Mouse (Mus musculus) ovary, postnatal 14 days (tissue): ENCODE measurements around the gene Ahnak.
"Not testable (repeated sequence)": the region's sequence is repeated elsewhere in the genome, so short reads cannot be mapped to it uniquely, and the experiment has no call there.

Experiments used
- DNase-seq: peaks from one replicate; pipeline ENCODE4 v3.0.0; 2022; ENCODE audit warnings: low spot score

Gene Ahnak

DNA sequence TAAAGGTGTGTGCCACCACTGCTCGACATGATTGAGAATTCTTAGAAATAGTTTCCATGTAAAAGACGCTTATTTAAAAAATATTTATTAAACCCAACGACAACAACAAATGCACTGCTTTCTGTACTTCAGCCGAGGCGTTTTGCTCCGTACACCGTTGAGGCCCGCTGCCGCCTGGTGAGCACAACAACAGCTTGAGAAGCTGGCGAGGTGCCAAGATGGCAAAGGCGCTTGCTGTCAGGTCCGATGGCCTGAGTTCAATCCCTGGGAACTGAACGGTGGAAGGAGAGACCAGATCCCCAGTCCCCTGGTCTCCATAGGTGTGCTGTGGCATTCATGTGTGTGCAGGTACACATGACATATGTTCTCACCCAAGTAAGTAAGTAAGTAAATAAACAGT, 108.4 kb downstream of the Ahnak start:
- no peak for DNase-seq

DNA sequence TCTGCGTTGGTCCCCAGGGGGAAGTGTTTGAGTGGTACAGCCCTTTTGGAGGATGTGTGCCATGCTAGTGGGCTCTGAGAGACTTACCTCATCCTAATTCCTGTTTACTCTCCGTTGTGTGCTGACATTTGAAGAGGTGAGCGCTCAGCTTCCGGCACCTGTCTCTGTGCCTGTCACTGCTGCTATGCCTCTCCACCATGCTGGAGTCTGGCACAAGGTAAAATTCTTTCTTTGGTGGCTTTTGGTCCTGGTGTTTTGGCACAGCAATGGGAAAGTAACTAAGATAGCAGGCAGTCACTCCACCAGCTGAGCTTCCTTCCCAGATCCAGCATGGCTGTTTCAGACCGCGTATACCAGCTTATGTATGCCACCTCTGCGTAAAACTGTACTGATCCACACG, 110.7 kb downstream of the Ahnak start:
- no peak for DNase-seq

- DNase-seq = no peak
Observed at GRCm38 (mm10) chr19:9100297-9101061, 111.4 kb downstream of the Ahnak start.

DNA sequence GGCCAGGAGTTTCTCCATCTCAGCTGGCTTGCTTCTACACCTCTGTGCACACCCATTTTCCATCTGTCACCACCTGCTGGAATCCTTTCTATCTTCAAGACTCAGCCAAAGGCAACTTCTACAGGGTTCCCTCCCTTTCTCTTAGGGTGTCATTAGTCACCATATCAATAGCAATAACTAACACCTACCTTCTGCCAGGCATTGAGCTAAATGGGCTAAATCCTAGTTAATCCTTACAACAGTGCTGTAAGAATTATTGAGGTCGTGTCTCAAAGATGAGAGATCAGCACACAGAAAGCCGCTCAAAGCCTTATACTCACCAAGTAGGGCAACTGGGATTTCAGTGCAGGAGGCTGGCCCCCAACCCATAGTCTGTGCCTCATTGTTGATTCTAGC, 112.0 kb downstream of the Ahnak start:
- no peak for DNase-seq

DNA sequence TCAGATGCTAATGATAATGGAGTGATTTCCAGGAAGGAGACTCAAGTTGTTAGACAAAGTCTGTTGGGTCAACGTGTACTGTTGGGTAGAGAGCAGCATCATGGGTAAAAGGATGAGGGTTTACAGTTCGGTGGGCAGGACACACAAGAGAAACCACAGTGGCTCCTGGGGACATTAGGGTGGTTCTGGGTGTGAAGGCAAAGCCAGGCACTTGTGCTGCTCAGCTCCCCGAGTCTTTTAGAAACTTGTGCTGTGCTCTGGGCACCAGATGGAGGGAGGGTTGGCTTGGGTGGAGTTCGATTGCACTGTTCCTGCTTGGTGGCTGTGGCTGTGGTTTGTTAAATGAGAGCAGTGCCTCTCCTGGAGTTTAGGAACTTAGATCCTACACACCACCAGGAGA, 114.9 kb downstream of the Ahnak start:
- no peak for DNase-seq

DNA sequence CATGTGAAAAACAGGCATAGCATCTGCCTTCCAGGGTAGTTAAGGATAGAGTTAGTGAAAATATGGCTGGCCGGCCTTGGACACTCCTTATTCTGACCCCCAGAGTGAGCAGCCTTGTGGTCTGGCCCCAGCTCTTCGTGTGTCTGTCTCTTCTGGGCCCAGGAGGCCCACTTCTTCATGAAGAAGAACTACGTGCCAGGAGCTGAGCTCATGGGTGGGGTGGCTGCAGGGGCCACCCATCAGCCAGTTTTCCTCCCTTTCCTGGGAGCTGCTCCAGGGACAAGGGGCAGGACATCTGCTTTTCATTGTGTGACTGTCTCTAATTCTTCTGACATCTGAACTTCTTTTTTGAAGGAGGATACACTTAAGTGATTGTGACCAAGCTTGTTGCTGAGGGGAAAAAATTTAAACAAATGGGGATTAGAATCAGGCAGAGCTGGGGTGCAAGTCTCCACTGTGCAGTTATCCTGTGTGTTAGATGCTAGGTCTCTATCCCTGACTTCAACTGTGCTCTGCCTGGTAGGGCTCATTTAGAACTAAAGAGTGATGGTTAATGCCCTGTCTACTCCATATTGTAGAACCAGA, 116.1 kb downstream of the Ahnak start:
- DNase-seq = no peak

GRCm38 (mm10) chr19:9106096-9106495, 117.0 kb downstream of the Ahnak start:
- DNase-seq = no peak

- DNase-seq = no peak
Observed at GRCm38 (mm10) chr19:9106751-9107378, 117.8 kb downstream of the Ahnak start.

DNA sequence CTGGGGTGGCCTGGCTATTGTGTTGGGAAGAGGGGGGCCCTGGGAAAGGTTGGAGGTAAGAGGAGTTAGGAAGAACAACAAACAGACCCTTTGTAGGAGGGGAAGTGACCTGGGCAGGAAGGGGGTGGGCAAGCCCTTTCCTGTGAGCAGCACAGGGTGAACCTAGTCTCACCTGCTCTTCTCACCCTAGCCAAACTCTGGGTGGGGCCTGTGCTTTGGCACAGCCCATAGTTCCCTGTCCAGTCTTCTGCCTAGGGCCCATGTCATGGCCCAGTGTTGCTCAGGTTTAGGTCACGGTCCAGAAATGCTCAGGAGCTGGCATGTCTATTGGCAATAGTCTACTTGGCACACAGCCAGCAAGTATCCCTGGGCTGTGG, 118.3 kb downstream of the Ahnak start:
- DNase-seq = no peak

DNA sequence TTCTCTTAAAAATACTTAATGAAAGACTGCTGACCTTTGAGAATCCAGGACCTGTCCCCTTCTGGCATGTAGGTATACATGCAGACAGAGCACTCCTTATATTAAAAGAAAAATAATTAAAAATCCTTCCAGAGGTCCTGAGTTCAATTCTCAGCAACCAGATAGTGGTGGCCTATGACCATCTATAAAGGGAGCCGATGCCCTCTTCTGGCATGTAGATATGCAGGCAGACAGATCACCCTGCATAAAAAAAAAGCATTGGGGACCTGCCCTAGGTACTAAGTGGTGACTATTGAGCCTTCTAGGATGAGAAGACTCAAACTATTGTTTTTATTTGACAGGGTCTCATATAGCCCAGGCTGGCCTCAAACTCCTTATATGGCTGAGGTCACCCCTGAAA, 119.5 kb downstream of the Ahnak start:
- DNase-seq = no peak

- DNase-seq = no peak
Observed at GRCm38 (mm10) chr19:9110182-9110869, 121.2 kb downstream of the Ahnak start.

- DNase-seq = no peak
Observed at GRCm38 (mm10) chr19:9112043-9112442, 123.0 kb downstream of the Ahnak start.

GRCm38 (mm10) chr19:9116268-9116667, 127.2 kb downstream of the Ahnak start:
- DNase-seq = no peak

- no peak for DNase-seq
Observed at GRCm38 (mm10) chr19:9117275-9117674, 128.2 kb downstream of the Ahnak start.

DNA sequence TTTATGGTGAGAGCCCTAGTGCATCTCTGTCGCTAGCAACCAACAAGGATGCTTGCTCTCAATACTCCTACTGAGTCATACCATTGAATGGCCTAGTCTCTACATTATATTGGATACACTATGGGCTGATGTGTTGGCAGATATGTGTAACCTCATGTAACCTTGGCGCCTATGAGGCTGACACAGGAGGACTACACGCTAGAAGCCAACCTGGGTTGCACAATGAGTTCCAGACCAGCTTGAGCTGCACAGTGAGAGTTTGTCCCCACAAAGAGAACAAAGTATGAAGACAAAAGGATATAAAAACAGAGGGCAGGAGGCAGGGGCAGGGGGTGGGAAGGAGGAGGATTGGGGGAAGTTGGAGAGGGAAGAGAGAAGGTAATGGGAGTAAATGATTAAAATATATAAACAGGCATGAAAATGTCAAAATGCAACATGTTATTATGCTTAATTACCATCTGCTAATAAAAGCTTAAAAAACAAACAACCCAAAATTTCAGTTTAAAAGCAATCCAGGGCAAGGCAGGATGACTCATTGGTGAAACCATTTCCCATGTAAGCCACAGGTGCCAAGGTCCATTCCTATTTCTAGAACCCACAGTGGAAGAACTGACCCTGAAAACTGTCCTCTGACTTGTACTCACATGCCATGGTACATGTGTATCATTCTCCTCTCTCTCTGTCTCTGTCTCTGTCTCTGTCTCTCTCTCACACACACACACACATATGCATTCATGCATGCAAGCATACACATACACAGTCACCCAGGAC, 130.8 kb downstream of the Ahnak start:
- DNase-seq = no peak

DNA sequence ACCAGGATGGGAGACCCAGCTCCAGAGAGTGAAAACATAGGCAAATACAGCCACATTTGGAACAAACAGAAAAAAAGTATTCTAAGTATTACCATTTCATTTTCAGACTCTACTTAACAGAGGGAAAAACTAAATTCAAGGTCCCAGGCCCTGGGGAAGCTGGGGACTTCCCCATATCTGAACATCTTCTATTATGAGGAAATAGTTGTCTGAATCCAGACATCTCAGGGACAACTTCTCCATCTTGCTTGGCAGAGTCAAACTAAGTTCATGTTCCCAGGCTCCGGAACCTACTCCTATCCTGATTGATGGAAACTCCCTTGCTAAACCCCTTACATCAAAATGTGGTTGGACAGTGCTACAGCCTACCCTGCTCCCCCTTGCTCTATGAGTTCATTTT, 133.3 kb downstream of the Ahnak start:
- no peak for DNase-seq

GRCm38 (mm10) chr19:9123986-9124385, 134.9 kb downstream of the Ahnak start:
- DNase-seq = not testable (repeated sequence)
